Mouse (Mus musculus): ENCODE measurements around the gene Wdr70.

Wdr70 gene

GRCm38 (mm10) chr15:7862890-7863289 lies 236.1 kb downstream of the Wdr70 start:
- DNase-seq (ENCODE audit: low spot score in 2 of 2): no peak

DNA sequence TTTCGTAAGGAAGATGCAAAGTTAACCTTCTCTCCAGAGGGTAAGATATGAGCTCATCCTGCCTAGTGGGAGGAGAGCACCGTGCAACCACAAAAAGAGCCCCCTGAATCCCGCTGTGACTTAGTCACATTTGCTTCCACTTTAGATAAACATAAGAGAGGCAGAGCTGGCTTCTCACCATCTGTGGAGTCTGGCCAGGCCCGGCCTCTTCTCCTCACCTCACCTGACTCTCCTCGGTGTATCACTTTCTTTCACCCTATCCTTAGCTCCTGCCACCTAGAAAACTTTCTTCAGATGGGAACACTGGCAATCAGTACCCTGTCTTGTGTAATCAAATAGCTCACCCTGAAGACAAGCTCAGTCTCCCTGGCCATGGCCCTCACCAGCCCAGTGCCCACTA lies 240.2 kb downstream of the Wdr70 start:
- no peak for DNase-seq (ENCODE audit: low spot score in 2 of 2)

- no peak for DNase-seq (ENCODE audit: low spot score in 2 of 2)
Observed at GRCm38 (mm10) chr15:7857418-7857817, 241.6 kb downstream of the Wdr70 start.

GRCm38 (mm10) chr15:7842398-7842797 lies 256.6 kb downstream of the Wdr70 start:
- DNase-seq (ENCODE audit: low spot score in 2 of 2): no peak

- no peak for DNase-seq (ENCODE audit: low spot score in 2 of 2)
Observed at GRCm38 (mm10) chr15:7841664-7842063, 257.3 kb downstream of the Wdr70 start.

DNA sequence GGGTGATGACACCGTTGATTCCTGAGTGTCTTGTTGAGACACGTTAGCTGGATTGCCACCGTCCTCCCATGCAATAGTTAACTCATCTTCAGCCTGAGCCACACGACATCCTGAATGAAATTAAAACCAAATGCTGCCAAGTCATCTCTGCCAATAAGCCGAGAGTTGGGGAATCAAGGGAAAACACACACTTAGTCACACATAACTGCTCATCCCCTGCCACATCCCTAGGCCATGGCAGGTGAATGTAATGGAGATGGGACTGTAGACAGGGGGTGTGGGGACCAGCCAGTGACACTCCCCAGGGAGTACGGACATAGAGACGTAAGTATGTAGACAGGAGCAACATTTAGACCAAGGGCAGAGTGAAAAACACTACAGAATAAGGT lies 260.1 kb downstream of the Wdr70 start:
- no peak for DNase-seq (ENCODE audit: low spot score in 2 of 2)

DNA sequence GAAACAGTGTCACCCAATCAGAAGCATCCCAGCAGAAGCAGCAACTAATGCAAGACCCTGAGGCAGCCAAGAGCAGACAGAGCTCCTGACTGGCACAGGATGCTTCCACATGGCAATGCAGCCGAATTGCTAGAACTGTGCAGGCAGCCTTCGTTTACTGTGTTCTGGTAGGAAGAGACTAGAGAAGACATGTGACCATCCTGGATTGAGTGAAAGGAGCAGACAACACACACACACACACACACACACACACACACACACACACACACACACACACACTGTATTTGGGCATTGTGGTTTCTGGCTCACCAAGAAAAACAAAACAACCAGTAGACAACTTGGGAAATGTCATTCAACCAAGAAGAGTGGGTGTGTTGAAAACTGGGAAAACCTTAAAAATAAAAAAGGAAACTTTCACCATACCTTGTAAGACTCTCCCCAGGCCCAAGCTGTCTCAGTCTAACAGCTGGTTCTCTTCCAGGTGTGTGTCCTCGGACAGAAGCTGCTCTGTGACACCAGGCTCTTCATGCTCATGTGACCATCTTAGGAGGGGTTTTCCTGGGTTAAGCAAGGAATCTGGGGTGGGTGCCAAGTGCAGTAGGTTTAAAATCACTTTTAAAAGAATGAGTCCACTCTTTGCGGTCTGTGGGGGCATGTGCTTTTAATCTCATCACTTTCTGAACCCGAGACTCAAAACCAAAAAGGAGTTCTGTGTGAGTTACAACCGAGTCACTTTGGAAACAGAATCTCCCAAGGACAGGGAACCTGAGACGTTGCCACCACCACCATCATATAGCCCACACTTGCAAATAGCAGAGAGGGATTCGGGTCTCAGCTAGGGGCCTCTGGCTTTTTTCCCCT lies 260.7 kb downstream of the Wdr70 start:
- DNase-seq (ENCODE audit: low spot score in 2 of 2): no peak

GRCm38 (mm10) chr15:7835404-7835803 lies 263.6 kb downstream of the Wdr70 start:
- no peak for DNase-seq (ENCODE audit: low spot score in 2 of 2)

DNA sequence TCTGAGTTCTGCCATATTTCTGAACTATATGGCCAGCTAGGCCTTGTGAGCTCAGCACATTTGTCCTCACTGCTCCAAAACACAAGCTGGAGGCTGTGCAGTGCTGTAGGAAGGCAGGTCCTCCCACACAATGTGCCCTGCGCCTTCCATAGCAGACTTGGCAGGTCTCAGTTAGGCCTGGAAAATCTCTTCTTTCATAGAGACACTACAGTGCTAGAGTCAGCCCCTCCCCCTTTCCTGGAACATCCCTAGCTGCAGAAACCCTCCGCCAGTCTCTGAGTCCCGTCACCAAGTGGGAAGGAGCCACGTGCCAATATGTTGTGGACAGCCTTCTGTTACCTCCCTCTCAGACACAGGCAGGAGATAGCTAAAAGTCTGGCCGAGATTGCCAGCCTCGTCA lies 273.5 kb downstream of the Wdr70 start:
- no peak for DNase-seq (ENCODE audit: low spot score in 2 of 2)

GRCm38 (mm10) chr15:7823886-7824285 lies 275.1 kb downstream of the Wdr70 start:
- no peak for DNase-seq (ENCODE audit: low spot score in 2 of 2)
